Mouse (Mus musculus) 416B (cell line): ENCODE measurements around the gene Hist1h3g.

Source experiments
- DNase-seq: peaks from one replicate; pipeline ENCODE4 v3.0.0; 2011; ENCODE audit warnings: low read depth

Hist1h3g gene

DNA sequence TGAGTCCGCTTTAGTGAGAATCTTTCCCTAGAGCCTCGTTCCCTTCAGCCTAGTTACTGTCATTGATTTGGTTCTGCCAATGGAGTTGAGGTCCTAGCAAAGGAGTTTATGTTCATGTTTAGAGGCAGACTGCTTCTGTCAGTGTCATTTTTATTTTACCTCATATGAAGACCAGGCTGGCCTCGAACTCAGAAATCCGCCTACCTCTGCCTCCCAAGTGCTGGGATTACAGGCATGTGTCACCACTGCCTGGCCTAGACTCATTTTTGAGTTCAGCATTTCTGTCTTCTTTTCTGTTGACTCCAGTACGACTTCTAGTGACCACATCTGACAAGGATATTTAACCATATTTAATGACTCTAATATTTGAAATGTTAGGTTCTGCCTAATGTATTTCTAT lies 19.9 kb upstream of the Hist1h3g start:
- DNase-seq = peak; percentile 28

DNA sequence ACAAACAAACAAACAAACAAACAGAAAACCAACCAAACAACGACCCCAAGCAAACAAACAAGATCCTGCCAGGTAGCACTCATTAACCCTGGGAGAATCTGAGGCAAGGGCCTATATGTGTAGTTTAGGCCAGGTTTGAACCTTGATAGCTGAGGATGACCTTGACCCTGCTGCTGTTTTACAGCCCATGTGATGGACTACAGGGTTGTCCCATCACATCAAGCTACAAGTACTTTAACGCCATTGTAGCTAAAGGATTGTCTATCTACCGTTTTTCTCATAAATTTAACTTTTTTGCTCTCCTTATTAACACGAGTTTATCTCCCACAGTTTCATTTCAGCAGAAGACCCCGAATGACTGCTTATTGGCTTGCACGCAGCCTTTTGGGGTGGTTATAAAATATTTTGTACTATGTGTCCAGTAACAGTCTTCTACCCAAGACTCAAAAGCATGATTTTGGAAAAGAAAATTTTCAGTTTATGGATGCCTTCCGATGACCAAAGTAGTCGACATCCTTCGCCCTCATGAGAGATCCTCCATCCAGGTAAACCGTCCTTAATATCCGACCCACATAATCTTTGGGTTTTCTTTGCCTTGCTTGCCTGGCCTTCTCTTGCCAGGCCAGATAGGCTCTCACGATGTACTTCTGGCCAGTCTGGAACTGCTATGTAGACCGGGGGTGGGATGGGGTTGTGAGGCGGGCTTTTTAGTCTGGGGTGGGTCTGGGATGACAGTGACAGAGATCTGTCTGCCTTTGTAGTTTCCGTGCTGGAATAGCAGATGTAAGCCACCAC lies 19.2 kb upstream of the Hist1h3g start:
- peak; percentile 22 for DNase-seq

DNA sequence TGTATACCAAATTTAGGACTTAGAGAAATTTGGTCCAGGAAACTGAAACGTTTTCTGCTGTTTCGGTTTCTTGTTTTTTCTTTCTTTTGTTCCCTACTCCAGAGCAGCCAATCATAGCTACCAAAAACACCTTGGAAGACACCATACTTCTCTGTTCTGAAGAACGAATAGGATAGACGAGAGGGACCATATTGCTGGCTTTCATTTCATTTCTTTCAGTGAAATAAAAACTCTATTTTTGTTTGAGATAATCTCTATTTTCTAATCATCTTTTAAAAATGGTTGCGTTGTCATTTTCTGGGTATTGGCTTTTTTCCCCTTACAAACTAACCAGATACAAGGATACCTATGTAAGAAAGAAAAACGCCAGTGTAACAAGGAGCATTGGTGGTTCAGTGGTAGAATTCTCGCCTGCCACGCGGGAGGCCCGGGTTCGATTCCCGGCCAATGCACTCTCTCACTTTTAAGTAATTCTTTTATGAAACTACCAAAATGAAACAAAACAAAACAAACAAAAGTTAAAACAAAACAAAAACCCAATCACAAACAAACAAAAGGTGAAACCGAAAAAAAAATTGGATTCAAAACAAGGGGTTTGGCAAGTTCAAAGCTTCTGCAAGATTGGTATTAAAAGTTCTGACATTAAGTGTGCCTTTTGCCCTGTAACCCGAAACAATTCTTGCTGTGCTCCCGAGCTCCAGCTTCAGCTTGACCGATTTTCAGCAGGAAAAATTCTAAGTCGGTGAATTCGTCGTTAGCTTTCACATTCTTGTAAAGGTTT lies 18.2 kb upstream of the Hist1h3g start:
- DNase-seq = peak; percentile 77

DNA sequence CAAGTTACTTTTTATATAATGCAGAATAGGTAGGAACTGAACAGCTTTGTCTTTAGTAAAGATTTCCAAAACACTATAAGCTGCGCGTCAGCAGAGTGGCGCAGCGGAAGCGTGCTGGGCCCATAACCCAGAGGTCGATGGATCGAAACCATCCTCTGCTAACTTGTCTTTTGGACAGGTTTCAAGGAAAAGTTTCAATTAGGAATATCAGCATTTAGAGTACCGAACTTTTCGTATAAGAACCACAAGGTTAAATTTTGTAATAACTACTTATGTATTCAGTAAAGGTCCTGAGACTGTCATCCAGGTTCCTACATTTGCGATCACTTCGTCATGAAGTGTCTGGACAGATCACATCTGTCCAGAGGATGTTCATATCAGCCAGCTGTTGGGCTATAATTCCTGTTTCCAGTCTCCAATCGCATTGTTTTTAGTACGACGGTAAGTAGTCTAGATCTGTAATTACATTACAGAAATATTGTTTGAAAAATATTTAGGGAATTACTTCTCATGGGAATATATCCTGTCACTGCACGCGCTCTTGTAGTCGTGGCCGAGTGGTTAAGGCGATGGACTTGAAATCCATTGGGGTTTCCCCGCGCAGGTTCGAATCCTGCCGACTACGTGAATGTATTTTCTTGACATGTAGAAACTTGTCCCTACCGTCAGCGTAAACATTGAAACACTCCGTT lies 17.5 kb upstream of the Hist1h3g start:
- DNase-seq = peak; percentile 96

DNA sequence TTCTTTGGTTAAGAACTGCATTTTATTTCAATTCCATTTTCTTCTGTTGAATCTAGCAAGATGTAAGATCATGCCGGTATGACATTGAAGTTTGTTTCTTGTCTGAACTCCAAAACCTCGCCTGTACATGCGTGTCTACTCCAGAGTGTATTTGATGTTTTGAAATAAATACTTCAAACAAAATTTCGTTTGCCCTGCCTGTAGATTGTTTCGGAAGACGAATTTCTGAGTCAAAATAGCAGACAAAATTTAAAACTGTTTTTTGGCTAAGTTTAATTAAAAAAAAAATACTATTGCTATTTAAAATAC lies 17.0 kb upstream of the Hist1h3g start:
- DNase-seq = no peak

DNA sequence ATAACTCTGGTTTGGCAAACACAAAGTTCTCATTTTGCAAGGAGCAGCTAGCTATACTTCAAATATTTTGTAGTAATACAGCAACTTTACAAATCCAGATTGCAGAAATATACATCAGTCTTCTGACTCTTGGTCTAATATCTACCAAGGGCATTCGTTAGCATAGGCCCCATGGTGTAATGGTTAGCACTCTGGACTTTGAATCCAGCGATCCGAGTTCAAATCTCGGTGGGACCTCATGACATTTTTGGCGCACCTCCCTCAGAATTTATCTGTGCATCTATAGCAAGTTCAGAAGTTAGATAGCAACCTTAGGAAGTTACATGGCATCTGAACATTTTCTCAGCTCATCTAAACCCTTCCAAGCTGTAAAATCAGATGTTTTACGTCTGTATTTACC lies 16.3 kb upstream of the Hist1h3g start:
- peak; percentile 93 for DNase-seq

DNA sequence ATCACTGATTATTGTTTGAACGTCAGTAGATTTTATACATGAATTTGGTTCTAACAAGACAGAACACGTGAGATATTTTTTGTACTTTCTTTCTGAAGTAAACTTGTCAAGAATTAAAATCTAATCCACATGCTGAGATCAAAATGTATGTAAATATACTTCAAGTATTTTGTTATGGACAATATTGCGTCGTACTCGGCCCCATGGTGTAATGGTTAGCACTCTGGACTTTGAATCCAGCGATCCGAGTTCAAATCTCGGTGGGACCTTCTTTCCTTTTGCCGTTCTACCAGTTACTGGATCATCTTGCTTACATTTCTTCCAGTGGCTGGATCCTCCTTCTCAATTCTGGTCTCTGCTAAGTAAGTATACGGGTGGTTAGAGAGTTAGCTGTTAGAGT lies 15.8 kb upstream of the Hist1h3g start:
- DNase-seq = peak; percentile 90

DNA sequence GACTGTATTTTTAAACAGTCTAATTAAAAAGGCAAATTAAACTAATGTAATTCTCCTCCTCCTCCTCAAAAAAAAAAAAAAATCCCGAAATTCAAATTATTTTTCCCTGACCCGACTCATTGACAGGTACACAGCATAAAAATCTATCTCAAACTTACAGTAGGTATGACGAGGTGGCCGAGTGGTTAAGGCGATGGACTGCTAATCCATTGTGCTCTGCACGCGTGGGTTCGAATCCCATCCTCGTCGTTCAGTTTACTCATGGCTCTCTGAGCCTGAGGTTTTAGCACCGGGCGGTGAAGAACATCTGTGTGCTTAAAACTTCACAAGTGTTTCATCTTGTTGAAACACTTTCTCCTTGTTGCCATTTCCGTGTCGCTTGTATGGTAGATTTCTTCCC lies 13.5 kb upstream of the Hist1h3g start:
- peak; percentile 90 for DNase-seq

DNA sequence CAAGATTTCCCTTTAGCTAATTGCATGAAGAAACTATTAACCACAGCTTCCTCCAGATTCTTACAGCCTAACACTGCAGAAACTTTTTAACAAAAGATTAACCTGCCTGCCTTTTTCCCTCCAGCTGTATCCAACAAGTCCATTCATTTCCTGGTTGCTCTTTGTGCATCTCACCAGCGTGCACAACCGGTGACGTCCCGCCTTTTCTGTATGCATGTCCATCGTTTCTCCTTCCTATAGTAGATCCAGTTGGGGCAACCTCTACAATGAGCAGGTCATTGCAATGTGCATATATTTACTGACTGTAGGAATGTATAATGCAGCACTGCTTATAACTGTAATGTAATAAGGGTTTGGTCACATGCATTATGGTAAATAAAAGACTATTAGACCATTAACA lies 11.2 kb upstream of the Hist1h3g start:
- peak; percentile 76 for DNase-seq

DNA sequence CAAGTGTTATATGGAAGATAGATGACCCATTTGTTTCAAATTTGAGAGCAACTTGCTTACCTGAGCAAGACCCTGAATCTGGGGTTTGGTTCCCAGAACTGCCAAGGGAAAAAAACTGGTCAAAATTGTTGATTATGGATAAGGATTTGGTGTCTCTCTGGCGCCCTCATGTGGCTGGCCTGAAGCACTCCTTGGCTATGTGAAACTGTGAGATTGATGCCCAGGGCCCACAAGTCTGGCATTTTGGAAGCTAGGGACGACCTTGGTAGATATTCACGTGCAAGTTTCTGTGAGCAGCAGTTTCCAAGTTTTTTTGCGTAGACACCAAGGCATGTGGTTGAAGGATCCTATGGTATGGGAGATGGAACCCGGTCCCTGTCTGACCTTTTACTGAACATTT lies 10.6 kb upstream of the Hist1h3g start:
- peak; percentile 95 for DNase-seq

DNA sequence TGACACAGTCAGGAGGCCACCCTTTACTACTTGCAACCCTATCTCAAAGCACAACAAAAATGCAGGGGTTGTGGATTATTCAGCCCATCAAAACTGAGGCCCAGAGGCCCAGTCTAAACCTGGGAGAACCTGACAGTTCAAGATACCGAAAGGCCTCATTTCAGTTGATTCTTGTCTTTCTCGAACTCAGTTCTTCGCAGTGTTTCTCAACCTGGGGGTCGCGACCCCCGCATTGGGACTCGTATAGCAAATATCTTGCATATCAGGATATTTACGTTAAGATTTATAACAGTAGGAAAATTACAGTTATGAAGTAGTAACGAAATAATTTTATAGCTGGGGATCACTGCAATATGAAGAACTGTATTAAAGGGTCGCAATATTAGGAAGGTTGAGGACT lies 9.3 kb upstream of the Hist1h3g start:
- DNase-seq = peak; percentile 78

DNA sequence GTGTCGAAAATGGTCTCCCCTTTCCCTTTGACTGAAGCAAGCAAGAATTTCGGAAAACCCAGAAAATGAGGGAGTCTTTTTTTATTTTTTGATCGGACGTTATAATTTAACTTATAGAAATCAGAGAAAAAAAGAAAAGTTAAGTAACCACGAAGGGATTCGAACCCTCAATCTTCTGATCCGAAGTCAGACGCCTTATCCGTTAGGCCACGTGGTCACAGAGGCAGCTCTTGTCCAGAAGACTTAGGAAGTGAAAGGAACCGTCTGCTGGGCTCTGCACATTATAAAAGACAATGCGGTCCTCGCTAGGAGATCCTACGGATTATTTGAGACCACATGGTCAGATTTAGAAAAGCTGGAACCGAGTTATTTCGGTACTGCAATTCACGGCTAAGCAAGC lies 8.9 kb upstream of the Hist1h3g start:
- peak; percentile 95 for DNase-seq

DNA sequence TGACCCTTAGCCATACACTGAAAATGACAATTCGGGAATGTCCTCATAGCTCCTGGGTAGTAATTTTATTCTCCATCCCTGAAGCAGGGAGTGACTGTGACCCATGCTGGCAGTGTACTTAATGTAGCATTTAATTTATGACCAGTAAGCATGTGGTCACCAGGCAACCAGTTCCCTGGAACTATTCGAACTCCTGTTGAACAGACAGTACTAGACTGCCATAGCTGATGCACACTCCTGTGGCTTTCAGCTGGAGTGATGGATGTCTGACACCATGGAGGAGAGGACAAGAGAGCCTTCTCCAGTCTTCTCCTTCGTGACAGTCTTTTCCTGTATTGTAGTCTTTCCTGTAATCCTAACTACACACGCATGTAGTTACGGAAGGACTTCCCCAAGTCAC lies 6.2 kb upstream of the Hist1h3g start:
- peak; percentile 27 for DNase-seq

DNA sequence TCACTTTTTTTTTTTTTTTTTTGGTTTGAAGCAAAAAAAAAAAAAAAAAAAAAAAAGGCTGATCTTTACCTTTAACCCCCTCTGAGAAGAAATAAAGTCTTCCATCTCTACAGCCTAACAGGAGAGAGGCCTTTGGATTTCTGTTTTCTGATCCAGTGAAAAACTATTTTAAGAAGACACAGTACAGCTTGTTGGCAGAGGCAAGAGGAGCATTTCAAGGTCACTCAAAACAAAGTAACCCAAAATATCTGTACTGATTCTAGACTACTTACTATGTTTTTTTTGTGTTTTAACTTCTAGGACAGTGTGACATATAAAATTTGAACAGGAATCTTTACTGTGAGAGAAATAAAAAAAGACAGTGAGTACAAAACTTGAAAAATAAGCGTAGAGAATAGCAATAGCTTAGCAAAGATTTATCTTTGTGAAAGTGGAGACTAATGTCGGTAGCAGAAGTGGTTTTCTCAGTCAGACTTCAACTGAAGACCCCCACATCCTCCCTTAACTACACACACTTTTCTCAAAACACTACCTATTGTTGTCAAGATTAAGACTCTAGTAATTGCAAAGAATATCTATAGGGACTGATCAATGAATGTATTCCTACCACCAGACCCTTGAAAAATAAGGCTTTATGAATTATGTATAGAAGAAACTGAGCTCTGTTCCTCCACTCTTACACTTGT lies 5.6 kb upstream of the Hist1h3g start:
- peak; percentile 47 for DNase-seq

DNA sequence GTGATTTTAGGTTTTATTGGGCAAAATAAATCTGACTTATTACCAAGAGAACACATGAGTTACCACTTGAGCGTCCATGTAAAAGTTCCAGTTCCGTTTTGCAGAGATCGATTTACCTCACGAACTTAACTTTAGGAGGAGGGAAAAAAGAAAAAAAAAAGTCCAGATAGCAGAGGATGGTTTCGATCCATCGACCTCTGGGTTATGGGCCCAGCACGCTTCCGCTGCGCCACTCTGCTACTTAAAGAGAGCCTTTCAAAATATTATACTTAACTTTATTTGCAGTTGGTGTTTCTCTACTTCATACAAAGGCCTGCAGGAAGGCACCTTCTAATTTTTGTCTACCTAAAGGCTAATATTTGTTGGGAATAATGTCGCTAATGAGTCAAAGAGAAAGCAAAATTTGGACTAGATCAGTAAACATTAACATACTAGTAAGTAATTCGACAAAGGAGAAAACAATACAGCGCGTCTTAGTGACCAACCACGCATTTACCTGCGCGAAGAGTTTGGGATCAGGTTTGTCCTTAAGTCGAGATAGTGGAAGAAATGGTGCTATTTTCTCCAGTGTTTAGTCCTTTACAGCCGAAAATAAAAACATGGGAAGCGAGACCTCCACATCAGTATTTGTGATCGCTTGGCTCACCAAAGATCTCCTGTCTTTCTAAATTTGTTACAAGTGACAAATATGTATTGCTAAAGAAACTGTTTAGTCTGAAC lies 4.9 kb upstream of the Hist1h3g start:
- DNase-seq = peak; percentile 90

DNA sequence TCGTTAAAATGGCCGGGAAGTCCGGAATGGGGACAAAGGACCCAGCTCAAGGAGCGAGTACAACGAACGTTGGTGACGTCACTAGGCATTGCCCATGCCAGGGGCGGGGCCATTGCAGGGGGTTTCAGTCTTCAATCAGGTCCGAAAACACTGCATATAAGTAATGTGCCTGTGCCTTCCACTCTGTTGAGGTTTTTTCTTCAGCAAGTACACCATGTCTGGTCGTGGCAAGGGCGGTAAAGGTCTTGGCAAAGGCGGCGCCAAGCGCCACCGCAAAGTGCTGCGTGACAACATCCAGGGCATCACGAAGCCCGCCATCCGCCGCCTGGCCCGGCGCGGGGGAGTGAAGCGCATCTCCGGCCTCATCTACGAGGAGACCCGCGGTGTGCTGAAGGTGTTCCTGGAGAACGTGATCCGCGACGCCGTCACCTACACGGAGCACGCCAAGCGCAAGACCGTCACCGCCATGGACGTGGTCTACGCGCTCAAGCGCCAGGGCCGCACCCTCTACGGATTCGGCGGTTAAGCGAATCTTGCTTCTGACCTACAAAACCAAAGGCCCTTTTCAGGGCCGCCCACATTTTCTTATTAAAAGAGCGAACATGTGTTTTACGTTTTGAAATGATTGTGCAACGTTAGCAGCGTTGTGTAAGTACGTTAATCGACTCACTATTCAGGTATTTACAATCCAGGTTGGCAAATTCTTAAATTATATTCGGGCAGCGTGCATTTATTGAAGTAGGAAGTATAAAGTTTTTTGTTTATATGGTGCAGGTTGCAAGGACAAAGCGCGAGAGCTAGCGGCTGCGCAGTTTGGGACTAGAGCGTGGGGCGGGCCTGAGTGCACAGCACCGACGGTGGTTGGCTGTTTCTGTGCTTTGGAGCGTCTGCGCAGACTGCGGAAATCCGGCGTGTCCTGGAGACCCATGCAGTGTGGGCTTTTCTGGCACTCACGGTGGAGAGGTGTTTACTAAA lies 4.0 kb upstream of the Hist1h3g start, which contains the start of gene Hist1h4h:
Gene Hist1h4h, plus strand, starts transcription at position 150 of the 975 bp plus-strand sequence.
- DNase-seq = peak; percentile 99

DNA sequence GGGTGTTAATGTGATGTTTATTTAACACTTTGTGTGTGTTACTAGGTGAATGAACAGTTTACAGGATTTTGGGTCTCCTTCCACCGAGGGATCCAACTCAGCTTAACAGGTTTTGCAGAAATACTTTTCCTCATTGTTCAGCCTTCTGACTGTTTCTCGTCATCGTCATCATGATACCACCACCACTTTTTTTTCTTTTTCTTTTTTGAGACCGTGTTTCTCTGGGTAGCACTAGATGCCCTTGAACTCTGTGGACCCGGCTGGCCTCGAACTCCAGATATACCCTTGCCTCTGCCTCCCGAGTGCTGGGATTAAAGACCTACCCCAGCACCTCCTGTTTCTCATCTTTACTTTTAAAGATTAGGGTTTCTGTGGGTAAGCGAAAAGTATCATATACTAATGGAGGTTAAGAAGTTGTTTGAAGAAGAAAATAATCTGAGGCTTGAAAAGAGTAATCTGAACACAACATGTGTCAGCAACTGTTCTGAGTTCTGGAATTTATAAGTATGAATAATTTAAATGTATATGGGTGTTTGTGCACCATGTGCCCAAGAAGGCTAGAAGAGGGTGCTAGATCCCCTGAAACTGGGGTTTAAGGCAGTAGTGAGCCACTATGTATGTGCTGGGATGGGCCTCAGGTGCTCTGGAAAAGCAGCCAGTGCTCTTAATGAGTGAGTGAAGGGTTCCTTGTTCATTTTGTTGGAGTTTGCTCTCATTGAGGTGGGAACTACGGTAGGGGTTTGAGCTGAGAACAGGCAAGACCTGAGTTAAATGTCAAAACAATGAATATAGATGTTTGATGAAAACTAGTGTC lies 2.8 kb upstream of the Hist1h3g start:
- DNase-seq = peak; percentile 76

DNA sequence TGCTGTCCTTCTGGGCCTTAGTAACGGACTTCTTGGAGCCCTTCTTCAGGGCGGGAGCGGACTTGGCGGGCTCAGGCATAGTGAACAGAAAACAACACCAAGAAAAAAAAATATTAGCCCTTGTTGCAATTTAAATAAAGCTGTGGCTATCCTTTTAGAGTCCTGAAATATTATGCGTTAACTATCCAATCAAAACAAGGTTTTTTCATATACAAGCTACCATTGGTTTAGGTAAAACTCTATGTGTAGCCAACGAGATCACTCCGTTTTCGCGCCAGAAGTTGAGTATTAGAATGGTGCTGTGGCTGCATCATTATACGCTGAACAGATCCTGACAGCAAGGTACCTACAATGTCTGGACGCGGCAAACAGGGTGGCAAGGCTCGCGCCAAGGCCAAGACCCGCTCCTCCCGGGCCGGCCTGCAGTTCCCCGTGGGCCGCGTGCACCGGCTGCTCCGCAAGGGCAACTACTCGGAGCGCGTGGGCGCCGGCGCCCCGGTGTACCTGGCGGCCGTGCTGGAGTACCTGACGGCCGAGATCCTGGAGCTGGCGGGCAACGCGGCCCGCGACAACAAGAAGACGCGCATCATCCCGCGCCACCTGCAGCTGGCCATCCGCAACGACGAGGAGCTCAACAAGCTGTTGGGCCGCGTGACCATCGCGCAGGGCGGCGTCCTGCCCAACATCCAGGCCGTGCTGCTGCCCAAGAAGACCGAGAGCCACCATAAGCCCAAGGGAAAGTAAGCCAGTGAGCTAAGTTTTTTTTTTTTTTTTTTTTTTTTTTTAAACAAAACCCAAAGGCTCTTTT lies 1.5 kb upstream of the Hist1h3g start, which contains the start of gene Hist1h2af:
Gene Hist1h2af, plus strand, starts transcription at position 347 of the 808 bp plus-strand sequence.
- peak; percentile 98 for DNase-seq
